Mouse (Mus musculus) embryonic facial prominence, embryonic 12.5 days (tissue): Measurements from ENCODE around the gene Anapc11. TPM values are rescaled to one million over a fixed set of nuclear protein-coding genes. Genes with fewer than 3 reads are reported as not detected.

Source experiments
- ATAC-seq: fragments of 200-750 bp; cut with Nextera tagmentation; 2 replicates; pipeline ENCODE4 v1.8.0; 2017; ENCODE audit not compliant: insufficient number of reproducible peaks, insufficient read depth, low FRiP score, low TSS enrichment
- H3K27ac ChIP-seq: fragments of 300-500 bp; sonication (generic); 2 replicates; pipeline ENCODE4 v1.5.1; 2016; ENCODE audit warnings: mild to moderate bottlenecking
- H3K27me3 ChIP-seq: fragments of 300-500 bp; sonication (generic); 2 replicates; pipeline ENCODE4 v1.6.1; 2016; ENCODE audit warnings: mild to moderate bottlenecking, moderate library complexity
- H3K36me3 ChIP-seq: fragments of 300-500 bp; sonication (generic); 2 replicates; pipeline ENCODE4 v1.6.1; 2016; ENCODE audit warnings: mild to moderate bottlenecking
- H3K4me1 ChIP-seq: fragments of 300-500 bp; sonication (generic); 2 replicates; pipeline ENCODE4 v1.6.1; 2016
- H3K4me2 ChIP-seq: fragments of 300-500 bp; sonication (generic); replicated peaks from 2 replicates; pipeline ENCODE4 v1.6.1; 2016; ENCODE audit warnings: mild to moderate bottlenecking, moderate library complexity
- H3K4me3 ChIP-seq: fragments of 300-500 bp; sonication (generic); 2 replicates; pipeline ENCODE4 v1.5.1; 2016; ENCODE audit warnings: mild to moderate bottlenecking
- H3K9ac ChIP-seq: fragments of 300-500 bp; sonication (generic); 2 replicates; pipeline ENCODE4 v1.6.1; 2016; ENCODE audit warnings: mild to moderate bottlenecking, moderate library complexity
- H3K9me3 ChIP-seq: fragments of 300-500 bp; sonication (generic); 2 replicates; pipeline ENCODE4 v1.6.1; 2016; ENCODE audit warnings: mild to moderate bottlenecking, moderate library complexity
- WGBS: fragments of 180-500 bp; shearing (Covaris S2); methylation state at CpG from one replicate; pipeline ENCODE4 v1.1.7; 2016; 5-methylcytosine and 5-hydroxymethylcytosine counted together
- polyA plus RNA-seq: library from polyadenylated mRNA; unstranded; fragments of >200 nt; fragmentation: Nextera tagmentation; extraction: Ambion mirVana; gene quantifications from 2 replicates; pipeline ENCODE4 v1.2.1, GENCODE M21; 2016

Anapc11 gene
- polyA plus RNA-seq, 1 experiment from 2014 or later, result 191 TPM

DNA sequence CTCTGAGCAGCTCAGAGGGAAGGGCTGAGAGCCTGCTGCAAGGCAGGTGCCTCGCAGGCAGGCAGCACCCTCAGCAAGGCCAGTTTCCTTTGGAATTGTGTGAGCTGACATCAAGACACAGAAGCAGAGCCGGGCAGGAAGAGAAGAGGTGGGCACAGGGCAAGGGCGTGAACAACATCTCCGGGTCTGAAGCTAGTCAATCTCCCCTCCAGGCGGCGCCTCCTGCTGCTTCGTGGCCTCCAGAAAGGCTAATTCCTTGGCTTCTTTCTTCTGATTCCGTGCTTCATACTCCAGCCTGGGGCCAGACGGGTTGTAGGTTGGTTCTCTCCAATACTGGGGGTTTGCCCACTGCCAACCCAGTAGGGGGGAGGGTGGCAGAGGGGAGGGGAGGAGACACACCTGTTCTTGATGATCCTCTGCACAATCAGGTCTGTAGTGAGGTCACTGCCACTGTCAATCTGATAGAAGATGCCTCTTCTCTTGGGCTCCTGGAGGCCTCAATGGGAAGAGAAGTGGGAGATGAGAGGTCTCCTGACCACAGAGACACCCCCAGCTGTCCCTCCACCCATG, 12.3 kb downstream of the Anapc11 start:
- 84% methylated on average over 9 of the region's 9 CpGs for WGBS
- Histone ChIP-seq H3K27ac (no peak overlapping the region), H3K4me2 (no peak overlapping the region), H3K27me3 (peaks cover 17% of the 10 kb centered on the region), H3K9ac (no peak overlapping the region), H3K4me1 (peaks cover 19% of the 10 kb centered on the region), H3K4me3 (no peak overlapping the region), H3K36me3 (peaks cover 61% of the 10 kb centered on the region), H3K9me3 (no peaks in the 10 kb centered on the region)
- no peak for ATAC-seq

DNA sequence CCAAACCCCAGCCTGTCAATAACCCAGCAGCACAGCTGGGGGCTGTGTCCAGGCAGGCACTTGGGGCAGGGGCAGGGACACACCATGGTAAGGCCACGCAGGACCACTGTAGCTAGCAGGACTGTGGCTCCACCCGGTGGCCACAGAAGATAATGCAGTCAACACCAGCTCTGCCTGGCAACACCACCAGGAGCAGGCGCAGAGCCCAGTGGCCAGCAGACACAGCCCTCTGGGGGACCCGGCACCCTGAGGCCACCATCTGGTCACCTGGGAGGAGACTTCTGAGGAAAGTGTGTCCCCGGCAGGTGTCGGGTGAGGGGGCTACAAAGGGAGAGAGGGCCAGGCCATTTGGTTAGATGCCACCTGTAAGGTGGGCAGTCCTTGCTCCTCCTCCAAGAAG, 14.5 kb downstream of the Anapc11 start:
- H3K9me3 ChIP-seq, result no peaks in the 10 kb centered on the region
- no peak overlapping the region for H3K4me2 ChIP-seq
- no peak overlapping the region for H3K27ac ChIP-seq
- ATAC-seq, result no peak
- no peak overlapping the region for H3K4me3 ChIP-seq
- 49% methylated on average over 6 of the region's 6 CpGs for WGBS
- H3K36me3 ChIP-seq, result peaks cover 56% of the 10 kb centered on the region
- peaks cover 26% of the 10 kb centered on the region for H3K4me1 ChIP-seq
- H3K9ac ChIP-seq, result no peak overlapping the region
- H3K27me3 ChIP-seq, result peaks cover 17% of the 10 kb centered on the region

DNA sequence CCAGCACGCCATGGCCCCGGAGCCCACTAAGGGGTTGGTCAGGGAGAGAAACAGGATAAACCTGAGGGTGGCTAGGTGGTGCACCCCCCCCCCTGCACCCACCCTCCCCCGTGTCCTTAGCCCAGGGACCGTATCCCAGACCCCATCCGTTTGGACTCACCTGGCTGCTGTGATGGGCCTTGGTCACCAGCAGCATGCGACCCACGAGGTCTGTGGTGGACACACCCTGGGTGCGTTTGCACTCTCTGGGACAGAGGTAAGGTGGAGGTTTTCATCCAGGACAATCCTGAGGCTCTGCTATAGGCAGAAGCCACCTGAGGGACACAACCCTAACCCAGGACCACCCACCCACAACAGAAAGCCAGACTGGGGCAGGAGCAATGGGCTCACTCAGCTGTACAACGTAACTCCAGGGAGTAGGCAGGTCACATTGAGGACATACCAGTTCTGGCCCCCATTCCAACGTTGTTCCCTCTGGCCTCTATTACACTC, 15.3 kb downstream of the Anapc11 start:
- Histone ChIP-seq H3K4me1 (peaks cover 18% of the 10 kb centered on the region), H3K4me3 (no peak overlapping the region), H3K9ac (no peak overlapping the region), H3K27me3 (peaks cover 13% of the 10 kb centered on the region), H3K4me2 (no peak overlapping the region), H3K9me3 (no peaks in the 10 kb centered on the region), H3K36me3 (peaks cover 61% of the 10 kb centered on the region), H3K27ac (no peak overlapping the region)
- ATAC-seq, result no peak
- 94% methylated on average over 10 of the region's 10 CpGs for WGBS

DNA sequence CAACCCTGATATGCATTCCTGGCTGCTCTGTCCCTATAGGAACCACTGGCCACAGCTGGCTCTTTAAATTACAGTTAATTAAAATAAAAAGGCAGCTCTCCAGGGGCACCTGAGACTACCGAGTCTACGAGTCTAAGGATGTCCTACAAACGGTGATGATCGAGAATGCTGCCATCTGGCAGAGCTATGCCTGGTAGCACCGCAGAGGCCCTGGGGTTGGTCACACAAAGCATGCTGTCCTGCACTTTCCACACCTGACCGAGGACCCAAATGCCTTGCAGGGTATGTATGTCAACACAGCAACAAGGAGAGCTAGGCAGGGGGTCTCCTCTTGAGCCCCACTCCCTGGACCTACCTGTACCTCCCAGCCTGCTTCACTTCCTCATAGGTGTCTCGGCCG, 15.8 kb downstream of the Anapc11 start:
- WGBS, result 85% methylated on average over 8 of the region's 8 CpGs

DNA sequence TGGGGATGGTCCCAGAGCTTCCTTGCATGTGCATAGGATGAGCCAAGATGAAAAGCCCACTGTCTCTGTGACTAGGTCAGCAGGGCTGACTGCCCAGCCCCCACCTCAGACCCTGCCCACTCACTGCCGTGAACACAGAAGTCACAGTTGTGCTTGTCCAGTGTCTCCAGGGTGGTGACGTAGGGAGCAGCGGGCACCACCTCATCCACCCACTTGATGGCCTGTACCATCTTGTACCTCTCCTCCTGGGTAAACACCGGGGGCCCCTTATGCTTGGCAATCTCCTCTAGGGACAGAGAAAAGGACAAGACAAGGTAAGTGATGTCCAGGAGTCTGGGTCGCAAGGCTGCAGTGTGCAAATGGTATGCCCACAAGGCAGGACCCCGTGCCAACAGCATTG, 16.9 kb downstream of the Anapc11 start:
- no peak overlapping the region for H3K4me3 ChIP-seq
- peaks cover 10% of the 10 kb centered on the region for H3K4me1 ChIP-seq
- H3K9me3 ChIP-seq, result no peaks in the 10 kb centered on the region
- 87% methylated on average over 6 of the region's 6 CpGs for WGBS
- no peak for ATAC-seq
- no peak overlapping the region for H3K4me2 ChIP-seq
- no peaks in the 10 kb centered on the region for H3K27me3 ChIP-seq
- peaks cover 71% of the 10 kb centered on the region for H3K36me3 ChIP-seq
- H3K9ac ChIP-seq, result no peak overlapping the region
- H3K27ac ChIP-seq, result no peak overlapping the region

More for the DNA sequence above, 15.8 kb downstream of the Anapc11 start:
- Histone ChIP-seq H3K9me3 (no peaks in the 10 kb centered on the region), H3K9ac (no peak overlapping the region), H3K36me3 (peaks cover 66% of the 10 kb centered on the region), H3K4me3 (no peak overlapping the region), H3K27ac (no peak overlapping the region), H3K4me1 (peaks cover 14% of the 10 kb centered on the region), H3K4me2 (no peak overlapping the region), H3K27me3 (peaks cover 9% of the 10 kb centered on the region)
- no peak for ATAC-seq

DNA sequence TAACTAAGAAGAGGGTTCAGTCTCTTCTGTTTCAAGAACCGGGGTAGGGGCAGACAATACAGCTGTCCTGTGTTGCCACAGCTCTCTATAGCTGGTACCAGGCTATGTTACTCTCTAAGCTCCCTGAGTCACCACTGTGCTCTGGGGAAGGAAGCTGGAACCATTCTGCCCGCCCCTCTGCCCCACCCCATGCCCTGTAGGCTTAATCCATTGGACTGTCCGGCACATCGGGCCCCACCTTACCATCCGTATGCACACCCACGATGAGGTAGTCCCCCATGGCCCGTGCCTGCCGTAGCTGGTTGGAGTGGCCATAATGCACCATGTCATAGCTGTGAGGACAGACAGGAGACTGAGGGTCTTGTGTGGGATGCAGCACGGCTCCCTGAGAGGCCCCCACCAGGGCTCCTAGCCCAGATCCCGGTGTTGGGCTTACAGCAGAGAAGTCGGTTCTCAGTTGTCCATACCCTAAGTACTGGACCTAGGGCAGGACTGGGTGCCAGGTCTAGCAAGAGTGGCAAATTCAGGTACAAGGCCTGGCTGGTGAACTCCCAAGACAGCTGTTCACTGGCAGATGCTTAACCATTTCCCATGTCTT, 17.5 kb downstream of the Anapc11 start:
- H3K27me3 ChIP-seq, result no peaks in the 10 kb centered on the region
- H3K4me3 ChIP-seq, result no peak overlapping the region
- no peaks in the 10 kb centered on the region for H3K9me3 ChIP-seq
- no peak overlapping the region for H3K27ac ChIP-seq
- 95% methylated on average over 11 of the region's 11 CpGs for WGBS
- H3K36me3 ChIP-seq, result peaks cover 71% of the 10 kb centered on the region
- no peak; the same call in 1 of the 2 replicates for ATAC-seq
- H3K4me1 ChIP-seq, result peaks cover 10% of the 10 kb centered on the region
- no peak overlapping the region for H3K9ac ChIP-seq
- H3K4me2 ChIP-seq, result no peak overlapping the region

DNA sequence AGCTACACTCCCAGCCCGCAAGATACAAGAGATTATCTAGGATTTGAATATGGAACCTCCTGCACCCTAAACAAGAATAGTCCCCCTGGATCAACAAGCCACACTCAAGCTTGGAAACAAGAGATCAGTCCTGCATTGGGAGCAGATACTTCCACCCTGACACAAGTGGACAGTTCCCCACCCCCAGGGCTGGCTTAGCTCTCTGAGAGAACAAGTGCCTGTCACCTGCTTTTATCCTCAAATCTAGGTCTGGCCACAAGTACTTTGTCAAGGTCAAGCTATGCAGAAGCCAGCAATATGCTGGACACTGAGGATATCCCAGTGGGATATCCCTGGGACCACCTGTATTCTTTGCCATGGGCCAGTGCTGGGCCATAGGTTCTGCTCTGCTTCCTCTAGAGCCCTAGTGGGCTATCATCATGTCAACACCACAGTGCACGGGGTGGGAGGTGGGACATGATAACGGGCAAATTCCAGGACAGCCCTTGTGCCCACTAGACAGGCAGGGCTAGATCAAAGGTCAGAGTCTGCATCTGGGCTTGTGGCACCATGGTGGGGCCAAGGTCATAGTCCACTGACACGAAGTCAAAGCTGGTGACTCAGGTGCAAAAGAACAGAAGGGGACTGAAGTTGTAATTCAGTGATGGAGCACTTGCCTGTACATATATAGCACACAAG, 18.5 kb downstream of the Anapc11 start:
- Histone ChIP-seq H3K9me3 (no peaks in the 10 kb centered on the region), H3K4me3 (peak overlapping the region; percentile 80), H3K27me3 (no peaks in the 10 kb centered on the region), H3K4me2 (peak overlapping the region; percentile 78), H3K9ac (peak overlapping the region; percentile 75), H3K4me1 (peaks cover 10% of the 10 kb centered on the region), H3K36me3 (peaks cover 67% of the 10 kb centered on the region), H3K27ac (no peak overlapping the region; the same call in 1 of the 2 replicates)
- 50% methylated on average over 4 of the region's 4 CpGs for WGBS
- no peak for ATAC-seq

DNA sequence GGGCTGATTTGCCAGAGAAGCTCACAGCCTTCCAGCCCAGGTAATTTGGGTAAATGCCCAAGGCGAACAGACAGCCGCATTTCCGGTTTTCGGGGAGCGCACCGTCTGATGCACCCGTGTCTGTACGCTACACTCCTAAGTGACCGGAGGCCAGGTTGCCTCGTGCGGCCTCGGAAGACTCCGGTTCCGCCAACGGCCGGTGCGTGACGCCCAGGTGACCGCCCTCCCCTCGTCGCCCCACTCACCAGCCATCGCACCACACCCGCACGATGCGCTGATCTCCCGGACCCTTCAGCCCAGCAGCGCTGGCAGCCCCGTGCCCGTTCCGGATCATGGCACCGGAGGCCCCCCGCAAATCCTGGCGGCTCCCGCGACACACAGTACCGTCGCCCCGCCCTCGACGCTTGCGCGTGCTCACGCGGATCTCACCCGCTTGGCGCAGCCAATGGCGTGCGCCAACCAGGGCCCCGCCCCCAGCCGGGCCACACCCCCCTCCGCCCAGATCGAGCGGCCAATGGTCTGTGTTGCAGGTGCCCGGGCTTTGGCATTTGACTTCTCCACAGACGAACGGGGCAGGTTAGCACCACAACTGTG, 19.4 kb downstream of the Anapc11 start, which contains the start of gene Pcyt2:
TSS of gene Pcyt2 (minus strand) at position 418 of the 594 bp plus-strand sequence.
- Histone ChIP-seq H3K4me1 (peaks cover 10% of the 10 kb centered on the region), H3K9ac (peak within 1 kb of the TSS; percentile 75), H3K4me2 (peak within 1 kb of the TSS; percentile 78), H3K36me3 (peaks cover 67% of the 10 kb centered on the region), H3K4me3 (peak within 1 kb of the TSS; percentile 80), H3K27ac (peak within 1 kb of the TSS; percentile 60), H3K9me3 (no peaks in the 10 kb centered on the region), H3K27me3 (no peaks in the 10 kb centered on the region)
- under 1% methylated on average over 56 of the region's 56 CpGs for WGBS
- ATAC-seq, result peak; percentile 85

DNA sequence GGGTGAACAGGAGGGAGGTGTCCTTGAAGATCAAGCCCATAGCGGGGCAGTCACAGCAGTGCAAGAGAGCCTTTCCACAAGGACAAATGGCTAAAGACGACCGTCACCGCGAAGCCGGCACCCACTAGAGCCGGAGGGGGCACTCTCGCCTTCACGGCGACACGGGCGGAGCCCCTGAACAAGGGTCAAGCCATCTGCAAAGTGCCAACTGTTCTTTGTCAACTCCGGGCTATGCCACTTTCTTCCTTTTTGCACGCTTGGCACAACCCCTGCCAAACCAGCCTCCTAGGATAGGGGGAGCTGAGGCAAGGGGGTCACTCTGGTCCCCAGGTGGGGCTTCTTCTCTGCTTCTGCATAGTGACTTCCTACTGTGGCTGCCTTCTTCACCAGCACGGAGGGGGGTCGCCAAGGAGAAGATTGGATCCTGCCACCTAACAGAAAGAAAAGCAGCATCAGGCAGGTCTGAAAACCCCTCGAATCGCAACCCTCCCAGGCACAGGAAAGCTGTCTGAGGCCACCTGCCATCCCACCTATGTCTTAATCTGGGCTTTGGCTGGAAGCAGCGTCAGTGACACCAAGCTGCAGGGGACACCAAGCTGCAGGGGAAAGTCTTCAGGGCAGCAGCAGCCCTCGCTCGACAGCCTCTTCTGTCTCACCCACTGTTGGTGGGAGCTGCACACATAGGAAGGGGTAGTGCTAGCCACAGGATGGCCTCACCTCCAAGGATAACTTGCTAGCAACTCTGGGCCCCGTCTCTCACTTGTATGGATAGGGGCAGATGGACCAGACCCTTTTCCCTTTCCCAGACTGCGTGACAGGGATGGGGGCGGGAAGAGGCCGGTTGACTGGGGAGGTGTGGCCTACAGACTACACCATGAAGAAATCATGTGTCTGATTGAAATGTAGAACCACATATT, 20.7 kb downstream of the Anapc11 start:
- Histone ChIP-seq H3K36me3 (peaks cover 63% of the 10 kb centered on the region), H3K27ac (no peak overlapping the region), H3K4me1 (peaks cover 14% of the 10 kb centered on the region), H3K9me3 (no peaks in the 10 kb centered on the region), H3K27me3 (no peaks in the 10 kb centered on the region), H3K4me3 (0 out of 2 replicates have a peak overlapping the region, but pooled peaks have one; percentile 80), H3K4me2 (no peak overlapping the region), H3K9ac (no peak overlapping the region)
- 92% methylated on average over 25 of the region's 25 CpGs for WGBS
- ATAC-seq, result no peak

DNA sequence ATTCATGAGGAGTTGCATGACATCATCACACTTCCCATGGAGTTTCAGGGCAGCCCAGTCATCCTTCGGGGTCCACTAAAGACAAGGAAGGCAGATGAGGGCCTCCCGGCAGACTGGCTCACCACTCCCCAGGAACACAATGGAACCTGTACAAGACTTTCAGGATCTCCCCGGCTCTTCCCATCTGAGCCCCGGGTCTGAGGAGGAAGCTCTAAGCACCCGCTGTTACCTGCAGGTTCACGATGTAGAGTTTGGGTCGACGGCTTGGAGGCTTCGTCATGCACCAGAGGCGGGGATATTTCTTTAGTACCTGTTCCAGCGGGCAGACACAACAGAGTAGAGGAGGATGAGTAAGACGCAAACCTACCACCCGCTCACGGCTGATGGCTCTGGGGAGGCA, 22.0 kb downstream of the Anapc11 start:
- H3K4me3 ChIP-seq, result no peak overlapping the region
- ATAC-seq, result no peak
- no peak overlapping the region for H3K9ac ChIP-seq
- H3K9me3 ChIP-seq, result no peaks in the 10 kb centered on the region
- WGBS, result 92% methylated on average over 14 of the region's 14 CpGs
- H3K4me1 ChIP-seq, result peaks cover 19% of the 10 kb centered on the region
- peaks cover 54% of the 10 kb centered on the region for H3K36me3 ChIP-seq
- no peak overlapping the region for H3K27ac ChIP-seq
- H3K27me3 ChIP-seq, result no peaks in the 10 kb centered on the region
- no peak overlapping the region for H3K4me2 ChIP-seq

DNA sequence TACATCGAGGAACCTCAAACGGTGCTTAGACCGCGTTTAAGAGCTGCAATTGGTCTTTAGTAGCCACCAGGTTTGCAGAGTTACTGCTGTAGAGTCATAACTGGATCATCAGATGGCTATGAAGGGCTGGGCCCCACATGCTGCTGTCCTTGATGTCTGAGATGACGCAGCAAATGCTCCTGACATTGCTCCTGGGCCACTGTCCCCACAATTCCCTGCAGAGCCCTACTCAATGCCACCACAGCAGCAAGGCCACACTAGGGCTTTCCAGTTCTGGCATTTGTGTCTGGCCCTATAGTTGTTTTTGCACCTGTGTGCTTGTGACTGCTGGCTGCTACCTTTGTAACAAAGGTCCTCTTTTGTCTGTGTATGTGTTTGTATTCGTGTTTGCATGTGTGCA, 24.6 kb downstream of the Anapc11 start:
- peaks cover 13% of the 10 kb centered on the region for H3K4me1 ChIP-seq
- H3K4me3 ChIP-seq, result no peak overlapping the region
- H3K9ac ChIP-seq, result no peak overlapping the region
- H3K9me3 ChIP-seq, result no peaks in the 10 kb centered on the region
- ATAC-seq, result no peak
- no peak overlapping the region for H3K4me2 ChIP-seq
- WGBS, result 91% methylated on average over 6 of the region's 6 CpGs
- H3K36me3 ChIP-seq, result peaks cover 63% of the 10 kb centered on the region
- no peak overlapping the region for H3K27ac ChIP-seq
- H3K27me3 ChIP-seq, result no peaks in the 10 kb centered on the region
